Mouse (Mus musculus) stomach, postnatal 0 days (tissue): ENCODE measurements around the gene Arfgef3. TPM values are rescaled to one million over a fixed set of nuclear protein-coding genes. Genes with fewer than 3 reads are reported as not detected.
A peak's percentile ranks its signal among the peaks of the same experiment; 100 is the strongest.

Source experiments
- ATAC-seq: fragments of 200-750 bp; cut with Nextera tagmentation; 2 replicates; pipeline ENCODE4 v1.8.0; 2017; ENCODE audit not compliant: low FRiP score, low TSS enrichment
- DNase-seq: peaks from one replicate; pipeline ENCODE4 v3.0.0-alpha.2; 2016; ENCODE audit warnings: low spot score
- H3K27ac ChIP-seq: fragments of 300-500 bp; sonication (generic); replicated peaks from 2 replicates; pipeline ENCODE4 v1.5.1; 2014; ENCODE audit warnings: mild to moderate bottlenecking, control low read depth
- H3K27me3 ChIP-seq: fragments of 300-500 bp; sonication (generic); 2 replicates; pipeline ENCODE4 v1.6.1; 2014; ENCODE audit warnings: low read length; ENCODE audit not compliant: control insufficient read depth, insufficient read depth
- H3K36me3 ChIP-seq: fragments of 300-500 bp; sonication (generic); 2 replicates; pipeline ENCODE4 v1.6.1; 2014; ENCODE audit warnings: low read length, mixed read lengths; ENCODE audit not compliant: control insufficient read depth, insufficient read depth
- H3K4me1 ChIP-seq: fragments of 300-500 bp; sonication (generic); replicated peaks from 2 replicates; pipeline ENCODE4 v1.6.1; 2014; ENCODE audit warnings: antibody characterized with exemption; ENCODE audit not compliant: control insufficient read depth, insufficient read depth
- H3K4me2 ChIP-seq: fragments of 300-500 bp; sonication (generic); replicated peaks from 2 replicates; pipeline ENCODE4 v1.6.1; 2014; ENCODE audit warnings: low read depth, mild to moderate bottlenecking, control low read depth, moderate library complexity
- H3K4me3 ChIP-seq: fragments of 300-500 bp; sonication (generic); 2 replicates; pipeline ENCODE4 v1.5.1; 2014; ENCODE audit warnings: low read depth, low read length, control low read depth
- H3K9ac ChIP-seq: fragments of 300-500 bp; sonication (generic); 2 replicates; pipeline ENCODE4 v1.6.1; 2014; ENCODE audit warnings: mild to moderate bottlenecking, low read length, control low read depth, mixed read lengths
- H3K9me3 ChIP-seq: fragments of 300-500 bp; sonication (generic); 2 replicates; pipeline ENCODE4 v1.6.1; 2016; ENCODE audit warnings: low read length; ENCODE audit not compliant: control insufficient read depth
- CTCF ChIP-seq: IDR thresholded peaks from 2 replicates; pipeline ENCODE4 v1.5.1; 2016; ENCODE audit warnings: antibody characterized with exemption, low read depth, mild to moderate bottlenecking, moderate library complexity
- EP300 ChIP-seq: optimal IDR thresholded peaks from 2 replicates; pipeline ENCODE3; 2016; ENCODE audit warnings: antibody characterized with exemption
- WGBS: fragments of 180-500 bp; shearing (Covaris S2); extraction: QIAGEN DNeasy Blood & Tissue Kit; methylation state at CpG from one replicate; pipeline ENCODE4 v1.1.7; 2014; 5-methylcytosine and 5-hydroxymethylcytosine counted together
- polyA plus RNA-seq: library from polyadenylated mRNA; unstranded; fragments of >200 nt; fragmentation: Nextera tagmentation; extraction: Ambion mirVana; gene quantifications from 2 replicates; pipeline ENCODE4 v1.2.1, GENCODE M21; 2015

Arfgef3 gene
- polyA plus RNA-seq, 1 experiment from 2014 or later, result 1.8 TPM

- Histone ChIP-seq H3K4me1 (no peaks in the 10 kb centered on the region), H3K4me2 (no peak overlapping the region), H3K4me3 (no peak overlapping the region), H3K27me3 (no peaks in the 10 kb centered on the region), H3K36me3 (no peaks in the 10 kb centered on the region), H3K9me3 (no peaks in the 10 kb centered on the region), H3K9ac (no peak overlapping the region), H3K27ac (no peak overlapping the region)
- TF ChIP-seq EP300 (no peak), CTCF (peak; percentile 46)
- 58% methylated on average over 5 of the region's 5 CpGs for WGBS
- ATAC-seq, result no peak
- no peak for DNase-seq
Observed at GRCm38 (mm10) chr10:18769909-18770308, 26.2 kb upstream of the Arfgef3 start.

- Histone ChIP-seq H3K27me3 (no peaks in the 10 kb centered on the region), H3K4me3 (no peak overlapping the region), H3K4me1 (no peaks in the 10 kb centered on the region), H3K27ac (no peak overlapping the region), H3K36me3 (no peaks in the 10 kb centered on the region), H3K9me3 (no peaks in the 10 kb centered on the region), H3K4me2 (no peak overlapping the region), H3K9ac (no peak overlapping the region)
- TF ChIP-seq CTCF, result peak; percentile 80
- no peak for TF ChIP-seq EP300
- no peak for ATAC-seq
- 49% methylated on average over 2 of the region's 2 CpGs for WGBS
- DNase-seq, result peak; percentile 61
Observed at GRCm38 (mm10) chr10:18760241-18760640, 16.5 kb upstream of the Arfgef3 start.

- TF ChIP-seq CTCF, result no peak
- no peak for TF ChIP-seq EP300
Observed at GRCm38 (mm10) chr10:18750057-18750456, 6.3 kb upstream of the Arfgef3 start.

DNA sequence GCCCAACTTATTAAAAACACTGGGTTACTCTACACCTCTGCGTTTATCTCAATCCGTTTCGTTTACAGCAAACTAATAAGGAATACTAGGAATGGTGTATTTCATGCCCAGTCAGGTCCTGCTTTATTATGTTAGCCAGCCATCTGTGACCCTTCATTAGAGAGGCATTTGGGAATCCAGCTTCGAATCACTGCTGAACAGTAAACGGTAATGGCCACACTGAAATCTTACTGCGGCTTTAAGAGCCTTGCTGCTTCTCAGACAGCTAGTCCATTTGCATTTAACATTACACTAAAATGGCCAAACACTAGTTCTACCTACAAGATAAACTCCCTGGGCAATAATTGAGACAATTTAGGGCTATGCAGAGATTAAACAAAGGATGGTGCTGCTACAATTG lies 1.7 kb downstream of the Arfgef3 start:
- peak overlapping the region; percentile 79; the same call in 1 of the 2 replicates for H3K4me2 ChIP-seq
- WGBS, result 65% methylated on average over 6 of the region's 6 CpGs

More at GRCm38 (mm10) chr10:18750057-18750456, 6.3 kb upstream of the Arfgef3 start:
- no peaks in the 10 kb centered on the region for H3K36me3 ChIP-seq
- no peak overlapping the region for H3K4me3 ChIP-seq
- H3K27me3 ChIP-seq, result no peaks in the 10 kb centered on the region
- no peaks in the 10 kb centered on the region for H3K9me3 ChIP-seq
- WGBS, result 81% methylated on average over 4 of the region's 4 CpGs
- ATAC-seq, result no peak
- H3K27ac ChIP-seq, result no peak overlapping the region
- H3K4me1 ChIP-seq, result no peaks in the 10 kb centered on the region
- no peak overlapping the region for H3K9ac ChIP-seq
- H3K4me2 ChIP-seq, result no peak overlapping the region
- DNase-seq, result no peak

DNA sequence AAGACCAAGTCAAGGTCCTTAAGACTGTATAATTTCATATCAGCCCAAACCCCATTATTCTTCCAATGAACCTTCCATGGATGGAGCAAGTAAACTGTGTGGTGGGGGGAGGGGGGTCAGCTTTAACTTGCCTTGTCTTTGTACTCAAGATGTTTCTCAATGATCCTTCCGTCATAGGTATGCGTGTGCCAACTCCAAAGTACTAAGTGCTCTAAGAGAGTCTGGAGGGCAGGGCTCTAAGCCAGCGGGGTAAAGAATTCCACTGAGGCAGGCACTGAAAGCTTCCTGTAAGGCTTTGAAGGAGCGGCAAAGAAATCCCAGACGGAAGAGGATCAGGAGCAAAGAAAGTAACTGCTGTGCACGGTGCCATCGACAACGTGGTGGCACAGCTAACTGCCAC lies 2.7 kb downstream of the Arfgef3 start:
- ATAC-seq (no peak), DNase-seq (no peak)
- WGBS, result 87% methylated on average over 8 of the region's 8 CpGs
- H3K4me1 ChIP-seq, result no peaks in the 10 kb centered on the region
- no peaks in the 10 kb centered on the region for H3K36me3 ChIP-seq
- H3K9ac ChIP-seq, result no peak overlapping the region
- H3K4me2 ChIP-seq, result no peak overlapping the region
- TF ChIP-seq CTCF (no peak), EP300 (no peak)
- no peaks in the 10 kb centered on the region for H3K27me3 ChIP-seq
- H3K9me3 ChIP-seq, result no peaks in the 10 kb centered on the region
- H3K4me3 ChIP-seq, result no peak overlapping the region
- H3K27ac ChIP-seq, result no peak overlapping the region

More for the DNA sequence above, 1.7 kb downstream of the Arfgef3 start:
- H3K27ac ChIP-seq, result no peak overlapping the region
- H3K27me3 ChIP-seq, result no peaks in the 10 kb centered on the region
- H3K36me3 ChIP-seq, result no peaks in the 10 kb centered on the region
- TF ChIP-seq CTCF (no peak), EP300 (no peak)
- no peak for ATAC-seq
- H3K4me3 ChIP-seq, result peak overlapping the region; percentile 51; the same call in 1 of the 2 replicates
- no peaks in the 10 kb centered on the region for H3K4me1 ChIP-seq
- no peaks in the 10 kb centered on the region for H3K9me3 ChIP-seq
- no peak for DNase-seq
- H3K9ac ChIP-seq, result no peak overlapping the region

DNA sequence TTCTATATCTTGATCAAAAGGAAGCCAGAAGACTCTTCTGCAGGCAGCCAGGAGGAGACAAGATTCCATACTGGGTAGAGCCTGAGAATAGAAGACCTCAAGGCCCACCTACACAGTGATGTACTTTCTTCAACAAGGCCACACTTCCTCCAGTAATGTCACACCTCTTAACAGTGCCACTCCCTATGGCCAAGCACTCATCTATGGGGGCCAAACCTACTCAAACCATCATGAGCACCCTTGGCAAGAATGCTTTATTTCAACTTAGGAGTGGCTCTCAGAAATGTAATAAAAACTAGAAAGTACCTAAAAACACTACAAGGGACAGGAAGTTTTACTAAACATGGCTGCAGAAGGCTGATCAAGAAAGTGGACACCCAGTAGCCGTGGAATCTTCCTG lies 15.2 kb downstream of the Arfgef3 start:
- Histone ChIP-seq H3K4me2 (no peak overlapping the region), H3K9me3 (no peaks in the 10 kb centered on the region), H3K27me3 (no peaks in the 10 kb centered on the region), H3K4me3 (no peak overlapping the region), H3K27ac (no peak overlapping the region), H3K9ac (no peak overlapping the region), H3K36me3 (no peaks in the 10 kb centered on the region), H3K4me1 (no peaks in the 10 kb centered on the region)
- ATAC-seq (no peak), DNase-seq (no peak)
- TF ChIP-seq CTCF, result no peak
- 92% methylated on average over 1 of the region's 1 CpGs for WGBS
